Mouse (Mus musculus) embryonic fibroblast, embryonic 13.5 days (primary cell): ENCODE results near the gene Fyttd1. TPM values are rescaled to one million over a fixed set of nuclear protein-coding genes. Genes with fewer than 3 reads are reported as not detected.
"Not testable (repeated sequence)": the region's sequence is repeated elsewhere in the genome, so short reads cannot be mapped to it uniquely, and the experiment has no call there.

Experiments used
- H3K27ac ChIP-seq: 2 replicates; pipeline ENCODE4 v1.5.1; 2012; ENCODE audit warnings: low read length, control low read depth, inconsistent platforms; ENCODE audit not compliant: insufficient read depth
- H3K4me1 ChIP-seq: 2 replicates; pipeline ENCODE4 v1.6.1; 2011; ENCODE audit warnings: low read length; ENCODE audit not compliant: control insufficient read depth, insufficient read depth
- H3K4me3 ChIP-seq: 2 replicates; pipeline ENCODE4 v1.5.1; 2011; ENCODE audit warnings: mild to moderate bottlenecking, control low read depth, low read length; ENCODE audit not compliant: insufficient read depth
- CTCF ChIP-seq: IDR thresholded peaks from 2 replicates; pipeline ENCODE4 v1.5.1; 2011; ENCODE audit warnings: mild to moderate bottlenecking, control low read depth, low read length, moderate library complexity, borderline replicate concordance; ENCODE audit not compliant: insufficient read depth
- POLR2A ChIP-seq: IDR thresholded peaks from 2 replicates; pipeline ENCODE4 v1.6.1; 2011; ENCODE audit warnings: low read depth, mild to moderate bottlenecking, control low read depth, low read length, moderate library complexity
- polyA plus RNA-seq: library from polyadenylated mRNA; stranded (reverse); fragments of >200 nt; gene quantifications from 2 replicates; pipeline ENCODE4 v1.2.4, GENCODE M21; 2011; ENCODE audit warnings: low read depth; ENCODE audit not compliant: missing spikeins, insufficient read length

Fyttd1 gene
- polyA plus RNA-seq, 1 experiment: 115 TPM

DNA sequence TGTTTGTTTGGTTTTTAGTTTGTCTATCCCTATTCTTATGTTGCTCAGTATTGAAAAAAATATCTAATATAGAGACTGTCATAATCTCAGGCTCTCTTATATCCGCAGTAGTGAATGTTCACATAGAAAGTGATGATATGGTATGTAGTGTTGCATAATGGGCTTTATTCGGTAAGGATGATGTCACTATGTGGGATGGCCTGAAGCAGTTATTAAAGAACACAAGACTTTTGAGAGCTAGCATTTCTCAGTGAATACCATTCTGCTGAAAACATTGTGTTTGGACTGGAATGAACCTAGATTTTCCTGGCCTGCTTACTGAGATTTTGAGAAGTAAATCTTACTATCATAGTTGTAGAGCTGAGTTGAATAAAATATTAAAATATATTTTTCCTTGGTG is 60.1 kb downstream of the Fyttd1 start:
- Histone ChIP-seq H3K4me1 (peaks cover 7% of the 10 kb centered on the region; the same call in 1 of the 2 replicates), H3K27ac (no peak overlapping the region), H3K4me3 (no peak overlapping the region)
- TF ChIP-seq POLR2A: no peak
- TF ChIP-seq CTCF: no peak

DNA sequence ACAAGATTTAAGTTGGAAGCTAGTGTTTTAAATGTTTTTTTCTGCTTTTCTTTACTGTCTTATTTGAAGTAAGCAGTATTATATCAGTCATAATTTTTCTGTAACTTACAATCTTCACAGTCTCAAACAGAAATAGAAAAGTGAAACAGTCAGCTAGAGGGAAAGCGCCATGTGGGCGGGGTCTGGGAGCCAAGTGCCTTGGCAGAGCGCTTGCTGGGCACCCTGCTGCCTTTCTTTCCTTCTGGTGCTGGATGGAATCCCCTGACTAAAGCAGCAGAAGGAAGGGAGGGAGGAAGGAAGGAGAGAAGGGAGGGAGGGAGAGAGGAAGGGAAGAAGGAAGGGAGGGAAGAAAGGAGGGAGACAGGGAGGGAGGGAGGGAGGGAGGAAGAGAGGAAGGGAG is 62.0 kb downstream of the Fyttd1 start:
- H3K27ac ChIP-seq, H3K4me1 ChIP-seq, H3K4me3 ChIP-seq: not testable (repeated sequence)

- H3K4me1 ChIP-seq, H3K4me3 ChIP-seq, H3K27ac ChIP-seq: not testable (repeated sequence)
These were observed 62.4 kb downstream of the Fyttd1 start for GRCm38 (mm10) chr16:32939716-32940115.

DNA sequence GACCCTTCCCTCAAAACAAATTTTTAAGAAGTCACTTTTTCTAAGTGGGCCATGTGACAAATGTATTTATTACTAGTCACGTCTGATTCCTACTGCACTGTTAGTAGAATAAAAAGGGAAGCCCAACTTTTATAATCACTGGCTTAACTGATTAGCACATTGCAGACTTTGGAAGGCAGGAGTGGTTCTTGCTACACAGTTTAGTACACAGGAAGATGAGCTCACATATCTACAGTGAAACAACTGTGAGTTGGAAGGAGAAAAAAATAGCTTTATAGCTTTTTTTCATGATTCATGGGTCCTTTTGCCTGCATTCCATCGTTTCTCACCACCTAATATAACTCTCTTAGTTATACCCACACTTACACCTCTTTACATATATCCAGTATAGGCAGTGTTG is 63.9 kb downstream of the Fyttd1 start:
- not testable (repeated sequence) for H3K27ac ChIP-seq, H3K4me3 ChIP-seq, H3K4me1 ChIP-seq

DNA sequence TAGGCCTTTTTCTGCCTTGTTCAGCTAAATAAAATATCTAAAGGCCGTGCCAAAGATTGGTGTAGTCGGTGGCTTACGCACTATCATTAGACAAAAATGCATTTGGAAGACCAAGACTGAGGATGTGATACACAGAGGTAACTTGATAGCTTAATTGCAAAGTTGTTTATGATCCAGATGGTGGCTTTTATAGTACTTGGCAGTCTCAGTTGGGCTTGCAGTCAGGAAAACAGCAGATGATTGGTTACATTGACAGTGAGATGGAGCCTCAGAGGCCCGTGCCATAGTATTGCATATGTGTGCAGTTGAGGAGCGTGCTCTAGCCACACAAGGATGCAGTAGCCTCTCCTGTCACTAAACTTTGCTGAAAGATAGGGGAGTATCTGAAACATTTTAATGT is 65.4 kb downstream of the Fyttd1 start:
- no peak overlapping the region for H3K27ac ChIP-seq
- TF ChIP-seq CTCF: no peak
- TF ChIP-seq POLR2A: no peak
- H3K4me3 ChIP-seq: no peak overlapping the region
- peaks cover 4% of the 10 kb centered on the region; the same call in 1 of the 2 replicates for H3K4me1 ChIP-seq

DNA sequence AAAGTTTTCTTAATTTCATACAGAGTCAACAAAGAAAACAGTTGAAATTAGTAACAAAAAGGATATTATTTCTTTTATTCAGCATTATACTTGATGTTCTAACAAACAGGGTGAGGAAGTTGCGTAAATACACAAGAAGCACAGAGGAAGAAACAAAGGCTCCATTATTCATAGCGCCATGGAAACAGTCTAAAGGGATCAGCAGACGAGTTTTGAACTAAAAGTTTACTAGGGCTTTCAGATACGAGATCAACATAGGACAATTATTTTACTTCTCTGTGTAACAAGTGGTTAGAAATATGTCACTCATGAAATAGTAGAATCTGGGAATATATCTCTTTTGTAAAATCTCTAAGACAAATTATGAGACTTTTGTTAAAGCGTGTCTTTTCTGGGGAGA is 68.1 kb downstream of the Fyttd1 start:
- TF ChIP-seq POLR2A (no peak), CTCF (no peak)
- Histone ChIP-seq H3K4me3 (no peak overlapping the region), H3K27ac (no peak overlapping the region), H3K4me1 (no peaks in the 10 kb centered on the region)

DNA sequence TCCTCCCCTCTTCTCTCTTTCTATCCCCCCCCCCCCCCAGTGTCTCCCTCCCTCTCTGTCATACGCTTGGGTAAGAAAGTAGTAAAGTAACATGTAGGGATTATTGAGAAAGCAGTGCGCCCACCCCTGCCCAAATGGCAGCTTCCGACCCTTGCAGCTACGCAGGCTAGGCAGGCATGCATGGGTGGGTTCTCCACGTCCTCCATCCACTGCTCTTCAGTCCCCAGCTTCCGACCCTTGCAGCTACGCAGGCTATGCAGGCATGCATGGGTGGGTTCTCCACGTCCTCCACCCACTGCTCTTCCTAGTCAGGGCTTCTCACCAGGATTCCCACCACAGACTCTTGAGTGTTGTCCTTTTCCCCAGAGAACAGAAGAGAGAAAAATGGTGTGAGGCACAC is 70.7 kb downstream of the Fyttd1 start:
- H3K27ac ChIP-seq: no peak overlapping the region
- TF ChIP-seq CTCF (no peak), POLR2A (no peak)
- no peak overlapping the region for H3K4me3 ChIP-seq
- H3K4me1 ChIP-seq: no peaks in the 10 kb centered on the region

- Histone ChIP-seq H3K4me3 (no peak overlapping the region), H3K27ac (no peak overlapping the region), H3K4me1 (no peaks in the 10 kb centered on the region)
- no peak for TF ChIP-seq POLR2A
- TF ChIP-seq CTCF: no peak
These were observed 71.4 kb downstream of the Fyttd1 start for GRCm38 (mm10) chr16:32948656-32949055.

GRCm38 (mm10) chr16:32949281-32949680 is 72.0 kb downstream of the Fyttd1 start:
- H3K27ac ChIP-seq: no peak overlapping the region
- no peaks in the 10 kb centered on the region for H3K4me1 ChIP-seq
- H3K4me3 ChIP-seq: no peak overlapping the region
- TF ChIP-seq CTCF (no peak), POLR2A (no peak)

GRCm38 (mm10) chr16:32951074-32951473 is 73.8 kb downstream of the Fyttd1 start:
- Histone ChIP-seq H3K27ac (no peak overlapping the region), H3K4me1 (no peaks in the 10 kb centered on the region), H3K4me3 (no peak overlapping the region)
- no peak for TF ChIP-seq CTCF
- no peak for TF ChIP-seq POLR2A

DNA sequence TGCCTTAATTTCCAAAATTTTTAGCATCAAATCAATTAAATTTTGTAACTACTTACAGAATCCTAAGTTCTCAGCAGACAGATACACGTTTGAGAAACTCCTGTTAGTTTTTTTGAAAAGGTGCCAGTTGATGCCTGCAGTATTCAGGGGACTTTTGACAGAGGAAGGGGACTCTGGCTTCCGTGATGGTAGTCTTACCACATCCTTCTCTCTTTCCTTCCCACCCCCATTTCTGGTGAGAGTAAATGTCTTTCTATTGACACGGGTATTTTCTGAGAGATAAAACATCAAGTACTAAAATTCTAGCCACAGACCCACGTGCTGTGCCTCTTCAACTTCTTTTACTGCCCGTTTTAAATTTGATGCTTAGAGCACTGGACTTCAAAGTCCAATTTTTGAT is 76.5 kb downstream of the Fyttd1 start:
- no peak overlapping the region for H3K27ac ChIP-seq
- TF ChIP-seq POLR2A (no peak), CTCF (no peak)
- H3K4me3 ChIP-seq: no peak overlapping the region
- H3K4me1 ChIP-seq: no peaks in the 10 kb centered on the region
